Mouse (Mus musculus) hindbrain, embryonic 15.5 days (tissue): ENCODE data around the gene Rnd1. TPM values are rescaled to one million over a fixed set of nuclear protein-coding genes. Genes with fewer than 3 reads are reported as not detected.
A peak's percentile ranks its signal among the peaks of the same experiment; 100 is the strongest.

Experiments
- ATAC-seq: fragments of 200-750 bp; cut with Nextera tagmentation; 2 replicates; pipeline ENCODE4 v1.8.0; 2017; ENCODE audit warnings: low read depth, moderate number of reproducible peaks, moderate TSS enrichment; ENCODE audit not compliant: low FRiP score
- H3K27ac ChIP-seq: fragments of 300-500 bp; sonication (generic); replicated peaks from 2 replicates; pipeline ENCODE4 v1.5.1; 2015; ENCODE audit warnings: mild to moderate bottlenecking, inconsistent platforms
- H3K27me3 ChIP-seq: fragments of 300-500 bp; sonication (generic); 2 replicates; pipeline ENCODE4 v1.6.1; 2015; ENCODE audit warnings: control low read depth, inconsistent platforms
- H3K36me3 ChIP-seq: fragments of 300-500 bp; sonication (generic); 2 replicates; pipeline ENCODE4 v1.6.1; 2015; ENCODE audit warnings: control low read depth, inconsistent platforms
- H3K4me1 ChIP-seq: fragments of 300-500 bp; sonication (generic); replicated peaks from 2 replicates; pipeline ENCODE4 v1.6.1; 2015; ENCODE audit warnings: control low read depth, inconsistent platforms
- H3K4me2 ChIP-seq: fragments of 300-500 bp; sonication (generic); 2 replicates; pipeline ENCODE4 v1.6.1; 2015; ENCODE audit warnings: moderate library complexity, mild to moderate bottlenecking, inconsistent platforms
- H3K4me3 ChIP-seq: fragments of 300-500 bp; sonication (generic); 2 replicates; pipeline ENCODE4 v1.5.1; 2015; ENCODE audit warnings: mild to moderate bottlenecking, inconsistent platforms
- H3K9ac ChIP-seq: fragments of 300-500 bp; sonication (generic); 2 replicates; pipeline ENCODE4 v1.6.1; 2015; ENCODE audit warnings: inconsistent platforms
- H3K9me3 ChIP-seq: fragments of 300-500 bp; sonication (generic); 2 replicates; pipeline ENCODE4 v1.6.1; 2016; ENCODE audit warnings: control low read depth, inconsistent platforms
- WGBS: fragments of 180-500 bp; shearing (Covaris S2); methylation state at CpG from one replicate; pipeline ENCODE4 v1.1.7; 2015; 5-methylcytosine and 5-hydroxymethylcytosine counted together
- polyA plus RNA-seq: library from polyadenylated mRNA; unstranded; fragments of >200 nt; fragmentation: Nextera tagmentation; extraction: Ambion mirVana; gene quantifications from 2 replicates; pipeline ENCODE4 v1.2.1, GENCODE M21; 2015

Gene Rnd1
- polyA plus RNA-seq, 1 experiment from 2014 or later: 10.3 TPM

- 6% methylated on average over 7 of the region's 7 CpGs for WGBS
- no peak overlapping the region for H3K9ac ChIP-seq
These were observed 55.1 kb downstream of the Rnd1 start for GRCm38 (mm10) chr15:98622199-98622598.

DNA sequence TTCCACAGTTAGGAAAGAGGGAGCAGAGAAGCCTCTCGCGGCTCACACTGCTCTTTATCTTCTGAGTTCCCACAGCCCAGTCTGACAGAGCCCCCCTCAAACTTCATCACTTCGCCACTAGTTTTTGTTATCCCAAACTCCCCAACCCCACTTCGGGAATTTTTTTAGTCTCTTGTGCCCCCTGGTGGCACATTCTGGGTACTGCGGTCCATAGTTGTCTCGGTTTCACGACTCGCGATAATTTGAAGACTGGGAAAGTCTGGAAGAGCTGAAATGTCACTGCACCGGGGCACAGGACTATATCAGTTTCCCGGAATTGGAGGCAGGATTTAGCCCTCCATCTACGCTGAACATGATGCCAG is 60.1 kb downstream of the Rnd1 start:
- Histone ChIP-seq H3K4me3 (no peak overlapping the region), H3K36me3 (no peaks in the 10 kb centered on the region), H3K27ac (no peak overlapping the region), H3K9ac (no peak overlapping the region), H3K4me1 (peaks cover 10% of the 10 kb centered on the region), H3K27me3 (no peaks in the 10 kb centered on the region), H3K9me3 (no peaks in the 10 kb centered on the region), H3K4me2 (peak overlapping the region; percentile 19; the same call in 1 of the 2 replicates)
- WGBS: 1% methylated on average over 12 of the region's 12 CpGs
- ATAC-seq: no peak

More at GRCm38 (mm10) chr15:98622199-98622598, 55.1 kb downstream of the Rnd1 start:
- Histone ChIP-seq H3K27ac (no peak overlapping the region), H3K9me3 (no peaks in the 10 kb centered on the region), H3K36me3 (no peaks in the 10 kb centered on the region), H3K4me1 (no peaks in the 10 kb centered on the region; the same call in 1 of the 2 replicates), H3K27me3 (no peaks in the 10 kb centered on the region), H3K4me2 (no peak overlapping the region), H3K4me3 (no peak overlapping the region)
- ATAC-seq: no peak

DNA sequence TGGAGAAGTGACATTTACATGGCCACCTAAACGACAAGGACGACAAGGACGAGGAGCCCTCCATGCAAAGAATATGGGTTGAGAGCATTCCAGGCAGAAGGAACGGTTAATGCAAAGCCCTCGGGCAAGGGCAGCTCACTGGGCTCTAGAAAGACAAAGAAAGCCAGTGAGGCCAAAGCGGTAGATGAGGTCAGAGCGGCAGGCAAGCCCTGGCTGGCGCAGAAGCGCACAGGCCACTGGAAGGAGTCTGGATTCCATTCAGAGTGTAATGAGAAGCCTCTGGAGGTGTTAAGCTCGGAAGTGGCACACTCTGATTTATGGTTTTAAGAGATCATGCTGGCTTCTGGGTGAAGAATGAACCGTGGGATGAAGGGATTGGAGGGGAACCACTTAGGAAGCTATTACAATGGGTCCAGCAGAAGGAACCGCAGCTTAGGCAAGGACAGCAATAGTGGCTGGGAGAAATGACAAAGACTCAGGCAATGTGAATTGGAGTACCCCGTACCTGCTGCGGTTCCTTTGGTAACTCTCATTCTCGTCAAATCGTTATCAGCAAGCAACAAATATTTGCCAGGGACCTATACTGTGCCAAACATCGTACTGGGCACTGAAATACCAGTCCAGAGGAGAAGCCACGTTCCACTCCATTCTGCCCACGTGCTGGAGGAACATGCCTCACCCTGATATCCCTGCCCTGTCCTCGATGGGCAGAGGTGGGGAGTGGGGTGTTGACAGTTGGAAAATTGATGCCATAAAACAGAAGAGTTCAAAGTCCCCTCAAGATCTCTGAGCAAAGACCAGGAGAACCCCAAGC is 60.7 kb downstream of the Rnd1 start:
- Histone ChIP-seq H3K4me2 (peak overlapping the region; percentile 19; the same call in 1 of the 2 replicates), H3K9me3 (no peaks in the 10 kb centered on the region), H3K27ac (no peak overlapping the region), H3K27me3 (no peaks in the 10 kb centered on the region), H3K4me1 (peaks cover 10% of the 10 kb centered on the region), H3K9ac (no peak overlapping the region), H3K36me3 (no peaks in the 10 kb centered on the region), H3K4me3 (no peak overlapping the region)
- ATAC-seq: peak; percentile 43; the same call in 1 of the 2 replicates
- 40% methylated on average over 20 of the region's 20 CpGs for WGBS

DNA sequence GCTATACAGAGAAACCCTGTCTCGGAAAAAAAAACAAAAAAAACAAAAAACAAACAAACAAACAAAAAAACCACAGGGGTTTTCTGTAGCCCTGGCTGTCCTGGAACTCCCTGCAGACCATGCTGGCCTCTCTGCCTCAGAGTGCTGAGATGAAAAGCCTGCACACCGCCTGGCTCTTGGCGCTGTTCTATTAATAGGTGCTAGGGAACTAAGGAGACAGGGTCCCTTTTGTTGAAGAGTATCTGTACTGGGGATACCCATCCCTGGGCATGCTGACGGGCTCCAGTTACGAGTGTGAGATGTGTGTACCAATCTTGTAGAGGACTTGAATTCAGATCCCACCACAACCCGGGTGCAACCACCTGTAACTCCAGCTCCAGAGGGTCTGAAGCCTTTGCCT is 61.5 kb downstream of the Rnd1 start:
- Histone ChIP-seq H3K27me3 (no peaks in the 10 kb centered on the region), H3K9me3 (no peaks in the 10 kb centered on the region), H3K36me3 (no peaks in the 10 kb centered on the region), H3K4me3 (no peak overlapping the region), H3K4me1 (peaks cover 10% of the 10 kb centered on the region), H3K4me2 (no peak overlapping the region), H3K27ac (no peak overlapping the region), H3K9ac (no peak overlapping the region)
- ATAC-seq: no peak
- 66% methylated on average over 6 of the region's 6 CpGs for WGBS

GRCm38 (mm10) chr15:98614971-98615370 is 62.3 kb downstream of the Rnd1 start:
- Histone ChIP-seq H3K36me3 (no peaks in the 10 kb centered on the region), H3K27me3 (no peaks in the 10 kb centered on the region), H3K9ac (no peak overlapping the region), H3K27ac (no peak overlapping the region), H3K4me3 (no peak overlapping the region), H3K9me3 (no peaks in the 10 kb centered on the region), H3K4me2 (no peak overlapping the region), H3K4me1 (peaks cover 15% of the 10 kb centered on the region)
- 41% methylated on average over 6 of the region's 6 CpGs for WGBS
- ATAC-seq: no peak

DNA sequence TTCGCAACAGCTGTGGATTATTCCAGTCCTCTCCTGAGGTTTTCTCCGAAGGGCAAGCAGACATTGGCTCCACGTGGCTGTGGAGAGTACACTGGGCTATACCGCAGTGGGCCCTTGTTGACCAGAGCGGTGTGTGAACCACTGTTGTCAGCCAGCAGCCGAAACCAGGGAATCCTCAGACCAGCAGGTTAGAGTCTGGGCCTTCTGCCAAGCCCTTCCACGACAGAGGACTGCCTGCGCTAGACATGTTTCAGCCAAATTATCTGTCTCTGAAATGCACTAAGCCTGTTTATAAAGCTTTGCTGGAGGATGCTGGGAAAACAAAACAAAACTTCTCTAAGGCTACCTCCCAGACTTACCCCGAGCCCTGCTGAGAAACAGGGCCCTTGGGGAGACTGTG is 62.7 kb downstream of the Rnd1 start:
- no peak overlapping the region for H3K4me2 ChIP-seq
- no peaks in the 10 kb centered on the region for H3K27me3 ChIP-seq
- no peak for ATAC-seq
- H3K9ac ChIP-seq: no peak overlapping the region
- no peaks in the 10 kb centered on the region for H3K36me3 ChIP-seq
- 36% methylated on average over 9 of the region's 9 CpGs for WGBS
- H3K4me3 ChIP-seq: no peak overlapping the region
- peaks cover 16% of the 10 kb centered on the region for H3K4me1 ChIP-seq
- H3K9me3 ChIP-seq: no peaks in the 10 kb centered on the region
- no peak overlapping the region for H3K27ac ChIP-seq

Other genes starting within 250 kb of the Rnd1 start
- gene Olfr282, start 246.2 kb downstream of the Rnd1 start, polyA plus RNA-seq: not detected in 2 replicates
- not detected in 2 replicates for gene Olfr281, start 224.9 kb downstream of the Rnd1 start, polyA plus RNA-seq
- not detected in 2 replicates for gene OR5BS1P, start 207.6 kb downstream of the Rnd1 start, polyA plus RNA-seq
- gene Lalba, start 194.7 kb downstream of the Rnd1 start, polyA plus RNA-seq: not detected in 2 replicates
- gene Olfr279, start 185.1 kb downstream of the Rnd1 start, polyA plus RNA-seq: not detected in 2 replicates
- gene Kansl2, start 143.2 kb downstream of the Rnd1 start, polyA plus RNA-seq: 108 TPM in 2 replicates
- gene Ccnt1, start 106.5 kb downstream of the Rnd1 start, polyA plus RNA-seq: 64.7 and 65.6 TPM in 2 replicates
- gene 4930415O20Rik, start 106.5 kb downstream of the Rnd1 start, polyA plus RNA-seq: not detected in 2 replicates
- 10.6 and 13.1 TPM in 2 replicates for gene Adcy6, start 67.4 kb downstream of the Rnd1 start, polyA plus RNA-seq
- gene Cacnb3, start 46.6 kb downstream of the Rnd1 start, polyA plus RNA-seq: 130 and 136 TPM in 2 replicates
- 19.4 and 24.8 TPM in 2 replicates for gene Ddx23, start 14.6 kb downstream of the Rnd1 start, polyA plus RNA-seq
- 6.8 TPM in 2 replicates for gene Ccdc65, start 30.7 kb upstream of the Rnd1 start, polyA plus RNA-seq
- gene Fkbp11, start 50.7 kb upstream of the Rnd1 start, polyA plus RNA-seq: 5.7 TPM in 2 replicates
- 100.0 and 107 TPM in 2 replicates for gene Arf3, start 85.8 kb upstream of the Rnd1 start, polyA plus RNA-seq
- gene Wnt10b, start 100.7 kb upstream of the Rnd1 start, polyA plus RNA-seq: not detected in 2 replicates
- gene Wnt1, start 112.4 kb upstream of the Rnd1 start, polyA plus RNA-seq: 1.9 and 2.5 TPM in 2 replicates
- 0.34 and 0.48 TPM in 2 replicates for gene Ddn, start 132.0 kb upstream of the Rnd1 start, polyA plus RNA-seq
- 73.4 and 75.3 TPM in 2 replicates for gene Prkag1, start 154.1 kb upstream of the Rnd1 start, polyA plus RNA-seq
- 10.6 and 11.4 TPM in 2 replicates for gene Kmt2d, start 193.7 kb upstream of the Rnd1 start, polyA plus RNA-seq
- gene Rhebl1, start 217.1 kb upstream of the Rnd1 start, polyA plus RNA-seq: 32.1 and 34.5 TPM in 2 replicates
- gene Dhh, start 221.1 kb upstream of the Rnd1 start, polyA plus RNA-seq: 1.9 and 2.5 TPM in 2 replicates
- 26.8 and 29.3 TPM in 2 replicates for gene Lmbr1l, start 240.8 kb upstream of the Rnd1 start, polyA plus RNA-seq